Mouse (Mus musculus): Measurements from ENCODE around the gene Ap1g2. TPM values are rescaled to one million over a fixed set of nuclear protein-coding genes. Genes with fewer than 3 reads are reported as not detected.

Ap1g2 gene
- polyA plus RNA-seq, 1 experiment, result 43.0 TPM

GRCm38 (mm10) chr14:55093927-55094326 is 12.5 kb downstream of the Ap1g2 start:
- Histone ChIP-seq H3K27ac (ENCODE audit: insufficient read depth, low read depth, low read length) (no peak overlapping the region), H3K4me1 (ENCODE audit: control insufficient read depth, insufficient read depth, low read length) (peaks cover 45% of the 10 kb centered on the region), H3K4me3 (ENCODE audit: insufficient read depth, low read length) (no peak overlapping the region)
- TF ChIP-seq CTCF (IDR thresholded peaks at IDR 0.05; ENCODE audit: low read depth, low read length) (no peak), POLR2A (IDR thresholded peaks at IDR 0.05; ENCODE audit: borderline replicate concordance, low read depth, low read length) (no peak)

DNA sequence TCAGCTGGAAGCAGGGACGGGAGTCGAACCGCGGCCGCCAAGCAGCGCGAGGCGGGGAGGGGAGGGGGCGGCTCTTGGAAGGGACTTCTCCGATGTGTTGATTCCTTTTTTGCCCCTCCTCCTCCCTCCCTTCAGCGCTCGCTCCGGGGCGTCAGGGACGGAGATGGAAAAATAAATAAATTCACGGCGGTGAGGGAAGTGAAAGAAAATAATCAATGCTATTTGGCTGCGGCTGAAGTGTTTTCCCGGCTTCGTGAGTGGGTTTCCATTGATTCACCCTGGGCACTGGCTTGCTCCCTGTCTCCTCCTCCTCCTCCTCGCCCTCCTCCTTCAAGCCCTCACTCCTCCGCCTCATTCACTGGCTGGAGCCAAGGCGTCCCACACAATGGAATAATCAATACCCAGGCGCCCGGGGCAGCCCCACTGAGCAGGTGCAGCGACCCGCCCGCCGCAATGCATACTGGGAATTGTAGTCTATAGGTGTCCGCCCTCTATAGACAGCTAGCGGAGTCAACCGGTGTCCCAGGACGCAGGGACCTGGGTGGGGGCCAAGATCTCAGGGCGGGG is 14.3 kb downstream of the Ap1g2 start, which contains the start of gene Zfhx2:
TSS of gene Zfhx2 (minus strand) at position 314 of the 567 bp plus-strand sequence.
- TF ChIP-seq POLR2A (IDR thresholded peaks at IDR 0.05; ENCODE audit: borderline replicate concordance, low read depth, low read length) (no peak), CTCF (IDR thresholded peaks at IDR 0.05; ENCODE audit: low read depth, low read length) (no peak)
- H3K4me1 ChIP-seq (ENCODE audit: control insufficient read depth, insufficient read depth, low read length), result peaks cover 36% of the 10 kb centered on the region
- peak within 1 kb of the TSS; percentile 77 for H3K4me3 ChIP-seq (ENCODE audit: insufficient read depth, low read length)
- peak within 1 kb of the TSS; percentile 28 for H3K27ac ChIP-seq (ENCODE audit: insufficient read depth, low read depth, low read length)

- peaks cover 29% of the 10 kb centered on the region for H3K4me1 ChIP-seq (ENCODE audit: control insufficient read depth, insufficient read depth, low read length)
- peak overlapping the region; percentile 28 for H3K27ac ChIP-seq (ENCODE audit: insufficient read depth, low read depth, low read length)
- peak overlapping the region; percentile 77 for H3K4me3 ChIP-seq (ENCODE audit: insufficient read depth, low read length)
- TF ChIP-seq POLR2A (IDR thresholded peaks at IDR 0.05; ENCODE audit: borderline replicate concordance, low read depth, low read length) (no peak), CTCF (IDR thresholded peaks at IDR 0.05; ENCODE audit: low read depth, low read length) (no peak)
These were observed 15.1 kb downstream of the Ap1g2 start for GRCm38 (mm10) chr14:55091209-55091865.

DNA sequence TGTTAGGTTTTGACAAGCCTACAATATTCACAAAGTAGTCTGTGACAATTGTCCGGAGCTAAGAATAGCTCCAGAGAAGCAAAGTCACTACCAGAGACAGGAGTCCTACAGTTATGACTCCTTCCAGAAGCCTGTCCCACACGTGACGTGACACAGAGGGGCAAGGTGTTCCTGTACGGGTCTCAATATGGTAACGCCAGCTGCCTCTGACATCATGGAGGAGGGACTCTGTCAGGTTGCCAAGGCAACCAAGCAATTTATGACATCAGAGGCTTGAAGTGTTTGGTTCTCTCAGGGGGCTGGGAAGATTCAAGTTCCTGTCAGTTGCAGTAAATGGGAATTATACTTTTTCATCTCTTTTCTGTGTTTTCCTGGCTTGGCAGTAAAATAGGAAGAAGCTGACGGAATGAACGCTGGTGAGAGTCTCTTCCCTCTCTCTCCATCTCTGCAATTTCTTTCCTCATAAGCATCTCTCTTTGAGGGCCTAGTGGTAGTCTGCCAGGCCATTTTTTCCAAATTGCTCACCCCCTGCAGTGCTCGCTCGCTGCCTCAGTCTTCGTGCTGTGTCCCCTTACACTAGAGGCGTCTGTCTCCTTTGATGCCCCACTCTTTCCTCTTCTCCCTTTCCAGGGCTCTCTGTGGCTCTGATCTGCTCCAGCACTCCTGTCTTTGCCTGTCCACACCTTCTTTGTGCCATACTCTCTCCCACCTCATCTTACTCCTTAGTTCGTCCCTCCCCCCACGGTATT is 17.0 kb downstream of the Ap1g2 start:
- 0 out of 2 replicates have a peak overlapping the region, but pooled peaks have one; percentile 7 for H3K27ac ChIP-seq (ENCODE audit: insufficient read depth, low read depth, low read length)

GRCm38 (mm10) chr14:55086009-55086514 is 20.3 kb downstream of the Ap1g2 start:
- no peak overlapping the region for H3K4me3 ChIP-seq (ENCODE audit: insufficient read depth, low read length)
- peaks cover 35% of the 10 kb centered on the region for H3K4me1 ChIP-seq (ENCODE audit: control insufficient read depth, insufficient read depth, low read length)
- TF ChIP-seq CTCF (IDR thresholded peaks at IDR 0.05; ENCODE audit: low read depth, low read length) (no peak), POLR2A (IDR thresholded peaks at IDR 0.05; ENCODE audit: borderline replicate concordance, low read depth, low read length) (no peak)
- no peak overlapping the region for H3K27ac ChIP-seq (ENCODE audit: insufficient read depth, low read depth, low read length)

More for the DNA sequence above, 17.0 kb downstream of the Ap1g2 start:
- Histone ChIP-seq H3K4me3 (ENCODE audit: insufficient read depth, low read length) (no peak overlapping the region), H3K4me1 (ENCODE audit: control insufficient read depth, insufficient read depth, low read length) (peaks cover 36% of the 10 kb centered on the region)
- no peak for TF ChIP-seq CTCF (IDR thresholded peaks at IDR 0.05; ENCODE audit: low read depth, low read length)
- no peak for TF ChIP-seq POLR2A (IDR thresholded peaks at IDR 0.05; ENCODE audit: borderline replicate concordance, low read depth, low read length)

- TF ChIP-seq POLR2A (IDR thresholded peaks at IDR 0.05; ENCODE audit: borderline replicate concordance, low read depth, low read length) (no peak), CTCF (IDR thresholded peaks at IDR 0.05; ENCODE audit: low read depth, low read length) (no peak)
- no peak overlapping the region for H3K27ac ChIP-seq (ENCODE audit: insufficient read depth, low read depth, low read length)
- no peak overlapping the region for H3K4me3 ChIP-seq (ENCODE audit: insufficient read depth, low read length)
- peaks cover 31% of the 10 kb centered on the region for H3K4me1 ChIP-seq (ENCODE audit: control insufficient read depth, insufficient read depth, low read length)
These were observed 20.9 kb downstream of the Ap1g2 start for GRCm38 (mm10) chr14:55085324-55086008.

GRCm38 (mm10) chr14:55083481-55083880 is 22.9 kb downstream of the Ap1g2 start:
- Histone ChIP-seq H3K4me3 (ENCODE audit: insufficient read depth, low read length) (no peak overlapping the region), H3K27ac (ENCODE audit: insufficient read depth, low read depth, low read length) (no peak overlapping the region), H3K4me1 (ENCODE audit: control insufficient read depth, insufficient read depth, low read length) (peaks cover 14% of the 10 kb centered on the region)
- TF ChIP-seq POLR2A (IDR thresholded peaks at IDR 0.05; ENCODE audit: borderline replicate concordance, low read depth, low read length) (no peak), CTCF (IDR thresholded peaks at IDR 0.05; ENCODE audit: low read depth, low read length) (no peak)

GRCm38 (mm10) chr14:55081105-55081504 is 25.3 kb downstream of the Ap1g2 start:
- H3K4me3 ChIP-seq (ENCODE audit: insufficient read depth, low read length), result no peak overlapping the region
- peaks cover 13% of the 10 kb centered on the region for H3K4me1 ChIP-seq (ENCODE audit: control insufficient read depth, insufficient read depth, low read length)
- no peak overlapping the region for H3K27ac ChIP-seq (ENCODE audit: insufficient read depth, low read depth, low read length)
- no peak for TF ChIP-seq CTCF (IDR thresholded peaks at IDR 0.05; ENCODE audit: low read depth, low read length)
- no peak for TF ChIP-seq POLR2A (IDR thresholded peaks at IDR 0.05; ENCODE audit: borderline replicate concordance, low read depth, low read length)

DNA sequence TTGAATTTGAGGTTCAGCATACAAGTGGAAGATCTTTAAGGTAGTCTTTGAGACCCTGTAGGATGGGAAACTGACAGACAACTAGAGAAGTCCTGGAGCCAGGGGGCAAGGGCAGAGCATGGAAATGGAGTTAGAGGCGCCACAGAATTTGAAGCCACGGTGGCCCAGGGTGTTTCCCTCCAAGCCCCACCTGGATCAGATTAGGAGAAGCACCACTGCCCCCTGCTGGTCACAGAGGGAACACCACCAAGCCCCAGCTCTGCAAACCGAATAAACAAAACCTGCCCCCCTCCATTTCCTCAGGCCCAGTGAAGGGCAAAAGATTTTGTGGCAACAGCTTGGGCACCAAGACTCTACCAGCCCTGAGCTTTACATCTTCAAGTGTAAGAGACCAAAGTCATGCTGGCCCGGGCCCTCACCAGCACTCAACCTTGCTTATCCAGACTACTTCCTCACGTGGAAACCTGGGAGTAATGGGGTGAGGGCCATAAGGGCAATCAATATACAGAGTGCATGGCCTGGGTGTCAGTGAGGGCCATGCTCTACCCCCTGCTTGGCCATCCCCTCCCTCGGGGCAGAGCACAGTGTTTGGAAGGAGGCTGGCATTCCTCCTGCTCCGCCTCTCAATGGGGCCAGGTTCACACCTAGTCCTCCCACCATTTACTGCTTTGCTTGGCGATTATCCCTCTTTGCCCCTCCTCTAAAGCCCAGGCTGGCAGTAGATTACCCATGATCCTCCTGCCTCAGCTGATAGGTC is 27.0 kb downstream of the Ap1g2 start:
- H3K4me3 ChIP-seq (ENCODE audit: insufficient read depth, low read length), result no peak overlapping the region
- no peak overlapping the region for H3K27ac ChIP-seq (ENCODE audit: insufficient read depth, low read depth, low read length)
- TF ChIP-seq CTCF (IDR thresholded peaks at IDR 0.05; ENCODE audit: low read depth, low read length), result peak; percentile 96
- TF ChIP-seq POLR2A (IDR thresholded peaks at IDR 0.05; ENCODE audit: borderline replicate concordance, low read depth, low read length), result no peak
- no peaks in the 10 kb centered on the region; the same call in 1 of the 2 replicates for H3K4me1 ChIP-seq (ENCODE audit: control insufficient read depth, insufficient read depth, low read length)
